Mouse (Mus musculus): ENCODE results near the gene Mttp.

The Mttp gene

DNA sequence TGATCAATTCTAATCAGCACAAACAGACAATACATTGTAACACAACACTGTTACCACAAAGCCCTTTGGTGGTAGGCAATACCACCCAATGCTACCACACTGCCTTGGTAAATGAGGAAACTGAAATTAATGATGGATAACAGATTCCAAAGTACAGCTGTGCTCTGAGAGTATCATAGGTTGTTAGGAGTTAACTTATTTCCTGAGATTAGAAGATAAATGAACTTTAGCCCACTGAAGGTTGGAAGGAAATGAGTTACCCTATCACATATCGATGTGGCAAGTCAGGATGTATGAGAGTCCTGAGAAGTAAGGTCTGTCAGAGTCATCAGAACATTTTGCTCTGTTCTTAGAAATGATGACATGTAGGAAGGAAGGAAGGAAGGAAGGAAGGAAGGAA, 10.2 kb downstream of the Mttp start:
- no peak for DNase-seq (ENCODE audit: low read depth in 1 of 2, low spot score in 2 of 2)

DNA sequence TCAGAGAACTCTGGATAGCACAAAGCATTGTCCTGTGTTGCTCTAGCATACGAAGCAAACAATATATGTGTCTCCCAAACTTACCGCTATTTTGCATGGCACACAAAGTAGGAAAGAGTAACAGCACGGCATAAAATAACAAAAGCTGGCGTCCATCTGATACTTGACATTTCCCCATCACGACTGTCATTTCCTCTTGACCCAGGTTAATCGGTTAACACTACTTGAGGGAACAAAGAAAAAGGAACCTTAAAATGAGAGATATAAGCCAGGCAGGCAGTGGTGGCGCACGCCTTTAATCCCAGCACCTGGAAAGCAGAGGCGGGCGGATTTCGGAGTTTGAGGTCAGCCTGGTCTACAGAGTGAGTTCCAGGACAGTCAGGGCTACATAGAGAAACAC, 10.9 kb downstream of the Mttp start:
- no peak for DNase-seq (ENCODE audit: low read depth in 1 of 2, low spot score in 2 of 2)

DNA sequence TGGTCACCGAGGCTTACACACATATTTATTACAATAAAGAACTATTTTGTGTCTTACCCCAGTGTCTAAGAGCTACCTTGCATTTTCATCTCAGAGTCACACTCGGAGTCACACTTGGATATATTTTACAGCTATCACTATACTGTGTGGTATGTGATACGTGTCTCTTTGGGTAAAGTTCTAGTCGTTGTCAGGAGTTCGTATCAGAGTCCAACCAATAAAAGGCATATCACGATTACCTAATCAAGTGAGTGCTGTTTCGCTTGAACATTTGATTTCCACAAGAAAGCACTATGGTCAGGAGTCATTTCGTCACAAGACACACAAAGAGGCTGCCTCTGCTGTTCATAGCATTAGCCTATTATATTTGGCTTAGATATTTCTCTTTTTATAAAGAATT, 11.3 kb downstream of the Mttp start:
- no peak for DNase-seq (ENCODE audit: low read depth in 1 of 2, low spot score in 2 of 2)

DNA sequence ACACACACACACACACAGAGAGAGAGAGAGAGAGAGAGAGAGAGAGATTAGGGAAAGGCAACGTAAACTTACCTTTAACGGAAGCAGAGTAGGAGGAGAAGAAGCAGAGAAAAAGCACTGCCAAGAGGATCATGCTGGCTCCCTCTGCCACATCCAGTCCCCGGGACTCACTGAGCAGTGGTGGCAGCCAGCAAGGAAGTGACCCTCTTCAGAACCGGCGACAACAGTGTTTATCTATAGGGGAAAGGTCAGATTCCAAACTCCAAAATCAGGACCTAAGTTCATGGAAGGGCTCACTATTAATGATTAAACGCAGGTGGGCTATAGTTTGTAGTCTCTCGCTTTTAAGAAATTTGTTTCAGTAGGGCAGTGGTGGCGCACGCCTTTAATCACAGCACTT, 13.6 kb downstream of the Mttp start:
- no peak for DNase-seq (ENCODE audit: low read depth in 1 of 2, low spot score in 2 of 2)

DNA sequence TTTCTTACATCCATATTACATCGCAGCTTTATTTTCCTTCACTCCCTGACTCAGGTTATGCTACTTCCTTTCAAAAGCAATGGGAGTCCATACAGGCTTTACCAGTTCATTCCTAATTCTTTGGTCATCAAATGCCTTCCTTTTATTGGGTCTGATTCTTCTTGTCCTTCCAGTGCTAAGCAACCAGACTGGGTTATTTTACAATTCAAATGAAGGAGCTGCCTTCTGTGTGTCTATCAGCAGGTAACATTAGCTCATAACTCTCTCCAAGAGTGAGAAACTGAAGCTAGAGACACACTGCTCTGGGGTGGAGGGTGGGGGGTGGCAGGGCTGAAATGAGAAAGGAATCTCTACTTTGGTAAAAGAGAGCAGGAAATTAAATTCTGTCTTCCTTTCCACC, 14.1 kb downstream of the Mttp start:
- no peak for DNase-seq (ENCODE audit: low read depth in 1 of 2, low spot score in 2 of 2)

DNA sequence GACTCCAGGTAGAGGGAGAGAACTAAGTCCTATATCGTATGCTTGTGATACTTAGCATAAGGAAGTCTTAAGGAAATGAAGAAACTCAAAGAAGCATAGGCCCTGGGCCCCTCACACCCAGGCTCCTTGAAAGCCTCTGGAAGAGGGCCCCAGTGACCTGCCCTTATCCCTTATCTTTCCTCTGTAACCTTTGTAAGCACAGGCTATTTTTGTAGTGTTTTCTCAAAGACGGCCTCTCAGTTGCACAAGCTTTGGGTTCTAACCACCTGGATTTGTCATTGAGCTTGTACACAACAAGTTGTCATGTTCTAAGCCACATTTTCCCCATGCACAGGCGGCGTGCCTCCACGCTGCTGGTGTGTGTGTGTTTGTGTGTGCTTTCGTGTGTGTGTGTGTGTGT, 15.7 kb downstream of the Mttp start:
- no peak for DNase-seq (ENCODE audit: low read depth in 1 of 2, low spot score in 2 of 2)

DNA sequence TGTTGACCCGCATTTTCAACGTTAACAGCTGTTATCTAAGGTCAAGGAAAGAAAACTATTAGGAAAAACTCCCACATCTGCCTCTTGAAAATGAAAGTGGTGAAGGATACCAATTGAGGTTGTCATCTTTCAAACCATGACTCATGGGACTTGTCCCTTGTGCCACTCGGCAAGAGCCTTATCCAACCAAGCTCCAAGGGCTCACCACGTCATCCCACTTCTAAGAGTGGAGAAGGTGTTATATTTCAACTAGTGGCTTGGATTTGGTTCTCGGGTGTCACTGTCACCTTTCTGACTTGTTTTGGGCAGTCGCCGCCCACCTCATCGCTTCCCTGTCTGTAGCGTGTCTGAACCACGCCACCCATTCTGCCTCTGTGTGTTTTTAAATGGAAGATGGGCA, 20.9 kb downstream of the Mttp start:
- no peak for DNase-seq (ENCODE audit: low read depth in 1 of 2, low spot score in 2 of 2)

DNA sequence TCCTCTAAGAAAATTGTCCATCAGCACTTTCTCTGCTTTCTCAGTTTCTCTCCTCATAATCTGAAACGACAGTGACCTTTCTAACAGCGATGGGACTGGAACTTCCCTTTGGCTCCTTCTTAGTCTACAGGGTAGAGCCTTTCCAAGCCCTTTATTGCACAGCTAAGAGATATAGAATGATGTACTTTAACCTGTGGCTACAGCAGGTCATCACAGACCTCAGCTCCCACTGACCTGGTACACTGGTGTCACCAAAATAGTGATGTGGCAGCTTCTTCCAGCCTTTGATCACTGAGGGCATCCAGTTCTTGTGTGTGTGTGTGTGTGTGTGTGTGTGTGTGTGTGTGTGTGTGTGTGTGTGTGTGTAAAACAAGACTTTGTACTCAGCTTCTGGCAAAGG, 23.3 kb downstream of the Mttp start:
- no peak for DNase-seq (ENCODE audit: low read depth in 1 of 2, low spot score in 2 of 2)

DNA sequence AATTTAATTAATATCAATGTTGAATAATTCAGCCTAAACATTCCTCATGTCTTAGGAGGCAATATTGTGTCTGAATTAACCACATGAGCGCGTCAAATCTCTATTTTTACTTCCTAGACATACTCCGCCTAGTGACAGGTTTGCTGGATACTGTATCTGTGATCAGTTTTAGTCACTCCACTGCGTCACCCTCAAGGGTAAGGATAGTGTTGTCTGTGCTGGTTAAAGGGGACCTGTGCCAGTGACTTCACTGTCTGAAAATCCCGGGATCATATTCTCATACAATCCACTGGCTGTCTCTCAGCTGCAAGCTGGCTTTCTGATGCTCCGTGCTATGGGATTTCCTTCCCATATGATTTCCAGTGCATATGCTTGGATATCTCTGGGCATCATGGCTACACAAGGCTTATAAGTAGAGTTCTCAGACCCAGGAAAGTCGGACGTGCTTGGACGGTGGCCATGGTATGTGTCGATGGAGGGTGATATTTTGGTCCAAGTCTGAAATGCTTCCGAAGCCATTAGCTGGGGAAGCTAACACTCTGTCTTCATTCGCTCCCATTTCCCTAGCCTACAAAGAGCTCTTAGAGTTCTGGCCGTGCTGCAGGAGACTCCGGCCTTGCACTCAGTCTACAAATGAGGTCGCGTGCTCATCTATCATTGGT, 25.2 kb downstream of the Mttp start:
- DNase-seq (ENCODE audit: low read depth in 1 of 2, low spot score in 2 of 2) = no peak

DNA sequence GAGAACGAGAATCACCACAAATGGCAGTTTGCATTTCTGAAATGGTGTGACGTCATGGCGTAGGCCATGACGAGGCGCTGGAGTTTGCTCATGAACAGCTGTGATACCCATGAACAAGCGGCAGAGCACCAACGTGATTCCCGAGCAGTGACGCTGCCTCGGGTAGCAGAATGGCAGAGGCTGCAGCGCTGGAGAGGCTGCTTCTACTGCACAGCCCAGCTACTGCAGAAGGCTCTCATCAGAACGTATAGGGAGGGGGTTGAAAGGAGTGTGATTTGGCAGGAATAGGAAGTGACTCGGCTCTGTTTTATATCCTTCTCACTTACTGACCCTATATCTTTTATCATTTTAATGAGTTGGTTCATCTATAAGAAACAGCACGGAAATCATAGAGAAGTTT, 25.9 kb downstream of the Mttp start:
- DNase-seq (ENCODE audit: low read depth in 1 of 2, low spot score in 2 of 2) = no peak

DNA sequence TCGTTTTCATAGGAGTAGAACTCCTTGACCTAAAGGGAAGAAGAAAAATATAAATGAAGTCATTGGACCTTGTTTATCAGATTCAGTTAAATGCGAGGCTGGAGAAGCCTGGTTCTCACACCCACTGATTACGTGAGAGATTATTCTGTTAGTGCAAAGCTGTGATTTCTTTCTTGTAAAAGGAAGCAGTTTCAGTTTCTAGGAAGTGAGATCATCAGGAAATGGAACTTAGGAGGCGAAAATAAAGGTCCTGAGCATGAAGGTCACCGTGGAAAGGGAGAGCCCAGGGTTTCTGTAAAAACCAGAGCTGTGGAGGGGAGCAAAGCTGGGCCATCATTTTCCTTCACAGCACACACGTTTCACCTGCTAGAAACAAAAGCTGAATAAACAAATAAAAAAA, 26.4 kb downstream of the Mttp start:
- no peak for DNase-seq (ENCODE audit: low read depth in 1 of 2, low spot score in 2 of 2)

DNA sequence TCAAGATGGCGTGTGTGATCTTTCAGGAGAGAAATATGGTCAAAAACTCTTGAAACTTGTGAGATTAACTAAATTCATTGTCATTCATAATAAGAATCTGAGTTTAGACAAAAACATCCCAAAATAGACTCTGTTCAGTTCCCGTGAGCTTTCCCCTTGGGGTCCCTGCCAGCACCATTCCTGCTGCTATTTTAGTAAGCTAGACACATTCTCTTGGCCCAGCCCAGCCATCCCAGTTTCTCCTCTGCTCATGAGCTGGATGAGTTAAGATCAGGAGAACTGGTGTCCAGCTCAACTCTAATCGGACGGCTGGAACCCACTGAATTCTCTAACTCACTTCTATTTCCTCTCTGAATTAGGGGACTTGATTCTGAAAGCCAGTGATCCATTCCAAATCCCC, 27.9 kb downstream of the Mttp start:
- no peak for DNase-seq (ENCODE audit: low read depth in 1 of 2, low spot score in 2 of 2)

DNA sequence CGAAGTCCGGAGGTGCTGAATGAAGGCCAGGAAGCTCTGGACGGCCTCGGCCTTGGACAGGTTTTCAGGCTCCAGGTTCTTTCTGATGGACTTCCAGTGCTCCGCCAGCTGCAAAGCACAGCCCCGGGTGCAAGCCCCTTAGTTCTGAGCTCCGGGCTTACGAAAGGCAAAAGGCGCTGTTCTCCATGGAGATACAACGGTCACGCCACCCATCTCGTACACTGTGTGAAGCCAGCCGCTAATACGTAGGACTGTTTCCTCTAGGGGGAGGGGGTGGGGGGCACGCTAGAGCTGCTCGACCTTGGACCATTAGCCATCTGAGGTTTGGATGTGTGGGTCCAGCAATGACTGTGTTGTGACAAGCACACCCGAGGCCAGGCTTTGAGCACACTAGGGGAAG, 30.7 kb downstream of the Mttp start:
- DNase-seq (ENCODE audit: low read depth in 1 of 2, low spot score in 2 of 2) = no peak

DNA sequence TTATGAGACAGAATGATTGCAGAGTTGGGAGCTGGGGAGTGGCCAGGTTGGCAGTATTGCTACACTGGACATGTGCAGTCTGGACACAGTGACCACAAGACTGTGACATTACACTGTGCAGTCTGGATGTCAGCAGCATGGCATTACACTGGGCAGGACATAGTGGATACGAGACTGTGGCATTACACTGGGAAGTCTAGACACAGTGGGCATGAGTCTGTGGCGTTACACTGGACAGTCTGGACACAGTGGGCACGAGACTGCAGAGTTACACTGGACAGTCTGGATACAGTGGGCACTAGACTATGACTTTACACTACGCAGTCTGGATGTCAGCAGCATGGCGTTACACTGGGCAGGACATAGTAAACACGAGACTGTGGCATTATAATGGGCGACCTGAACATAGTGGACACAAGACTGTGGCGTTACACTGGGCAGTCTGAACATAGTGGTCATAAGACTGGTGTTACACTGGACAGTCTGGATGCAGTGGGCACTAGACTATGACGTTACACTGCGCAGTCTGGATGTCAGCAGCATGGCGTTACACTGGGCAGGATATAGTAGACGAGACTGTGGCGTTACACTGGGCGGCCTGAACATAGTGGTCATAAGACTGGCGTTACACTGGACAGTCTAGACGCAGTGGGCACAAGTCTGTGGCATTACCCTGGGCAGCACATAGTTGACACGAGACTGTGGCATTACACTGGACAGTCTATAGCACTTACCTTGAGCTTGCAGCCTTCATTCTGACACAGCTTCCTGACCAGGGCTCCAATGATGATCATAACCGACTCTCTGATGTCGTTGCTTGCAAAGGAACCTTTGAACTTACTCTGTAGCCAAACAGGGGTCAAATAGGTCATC, 33.6 kb downstream of the Mttp start:
- DNase-seq (ENCODE audit: low read depth in 1 of 2, low spot score in 2 of 2) = no peak

DNA sequence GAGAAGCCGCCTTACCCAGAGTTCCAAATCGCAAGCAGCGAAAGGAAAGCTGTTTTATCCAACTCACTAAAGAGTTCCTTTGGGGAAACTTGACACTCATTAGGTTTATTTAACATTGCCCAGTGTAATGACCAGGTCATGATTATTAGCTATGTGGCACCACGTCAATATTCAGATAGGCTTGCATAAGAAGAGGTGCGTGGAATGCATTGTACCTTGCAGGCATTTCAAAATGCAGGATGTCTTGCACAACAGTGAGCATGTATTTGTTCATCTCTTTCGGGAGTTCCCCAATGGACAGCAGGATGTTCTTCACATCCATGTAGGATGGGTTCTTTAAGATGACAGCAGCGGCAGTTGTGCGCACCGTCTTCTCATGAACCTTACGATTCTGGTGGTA, 37.9 kb downstream of the Mttp start:
- DNase-seq (ENCODE audit: low read depth in 1 of 2, low spot score in 2 of 2) = no peak

DNA sequence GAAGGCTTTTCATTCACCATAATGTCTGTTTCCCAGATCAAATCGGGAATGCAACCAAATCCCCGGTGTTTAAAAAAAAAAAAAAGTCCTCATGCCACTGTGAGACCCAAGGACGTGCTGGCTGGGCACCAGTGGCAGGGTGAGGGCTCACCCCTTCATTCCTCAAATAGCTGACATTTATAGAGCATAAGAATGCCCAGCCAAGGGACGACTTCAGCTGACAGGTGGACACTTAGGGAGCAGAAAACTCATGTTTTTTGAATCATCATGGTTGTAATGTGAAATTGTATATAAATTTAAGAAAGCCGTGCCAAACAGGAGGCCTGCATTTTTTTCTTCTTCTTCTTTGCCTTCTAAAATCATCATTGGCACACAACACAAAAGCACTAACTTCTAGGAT, 39.7 kb downstream of the Mttp start:
- DNase-seq (ENCODE audit: low read depth in 1 of 2, low spot score in 2 of 2) = no peak

DNA sequence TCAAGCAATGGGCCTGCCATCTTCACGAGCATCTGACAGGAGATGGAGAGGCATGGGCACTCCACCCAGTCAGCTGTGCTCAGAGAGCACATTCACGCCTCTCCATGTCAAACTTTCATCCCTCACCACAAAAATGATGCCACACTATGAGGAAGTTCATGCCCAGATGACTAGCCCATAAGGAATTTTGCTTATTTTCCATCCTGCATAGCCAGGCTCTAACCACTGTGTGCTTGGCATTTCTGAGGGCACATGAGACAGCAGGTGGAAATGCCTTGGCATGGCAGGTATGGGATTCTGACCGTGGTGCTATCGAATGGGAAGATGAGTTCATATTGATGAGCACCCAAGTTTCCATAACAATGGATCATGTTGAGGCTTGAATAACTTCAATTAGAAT, 41.1 kb downstream of the Mttp start:
- no peak for DNase-seq (ENCODE audit: low read depth in 1 of 2, low spot score in 2 of 2)

DNA sequence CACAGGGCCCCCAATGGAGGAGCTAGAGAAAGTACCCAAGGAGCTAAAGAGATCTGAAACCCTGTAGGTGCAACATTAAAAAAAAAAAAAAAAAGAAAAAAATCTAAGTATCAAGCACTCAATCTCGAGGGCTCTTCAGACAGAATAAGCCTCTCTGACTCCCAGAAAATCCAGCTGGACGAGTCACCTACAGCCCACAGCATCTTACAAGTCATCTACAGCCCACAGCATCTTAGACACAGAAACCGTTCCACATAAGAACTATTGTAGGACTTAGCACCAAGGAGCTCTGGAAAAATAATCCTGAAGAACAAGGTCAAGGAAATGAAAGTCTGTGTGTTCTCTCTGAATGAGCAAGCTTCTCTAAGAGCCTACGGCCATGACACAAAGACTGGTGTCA, 42.8 kb downstream of the Mttp start:
- no peak for DNase-seq (ENCODE audit: low read depth in 1 of 2, low spot score in 2 of 2)

DNA sequence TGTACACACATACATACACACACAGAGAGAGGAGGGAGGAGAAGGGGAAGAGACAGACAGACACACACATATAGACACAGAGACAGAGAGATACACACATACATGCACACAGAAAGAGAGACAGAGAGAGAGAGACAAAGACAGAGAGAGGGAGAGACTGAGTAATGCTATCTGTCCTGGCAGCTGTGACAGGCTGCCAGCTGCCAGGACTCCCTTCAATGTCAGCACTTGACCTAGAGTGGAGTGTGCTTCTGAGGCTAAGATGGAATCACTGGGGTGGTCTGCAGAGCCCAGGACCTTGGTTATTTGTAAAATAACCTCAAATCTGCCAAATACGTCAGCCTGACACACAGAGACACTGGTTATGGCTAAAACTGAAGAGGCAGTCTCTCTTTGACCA, 47.0 kb downstream of the Mttp start:
- no peak for DNase-seq (ENCODE audit: low read depth in 1 of 2, low spot score in 2 of 2)

DNA sequence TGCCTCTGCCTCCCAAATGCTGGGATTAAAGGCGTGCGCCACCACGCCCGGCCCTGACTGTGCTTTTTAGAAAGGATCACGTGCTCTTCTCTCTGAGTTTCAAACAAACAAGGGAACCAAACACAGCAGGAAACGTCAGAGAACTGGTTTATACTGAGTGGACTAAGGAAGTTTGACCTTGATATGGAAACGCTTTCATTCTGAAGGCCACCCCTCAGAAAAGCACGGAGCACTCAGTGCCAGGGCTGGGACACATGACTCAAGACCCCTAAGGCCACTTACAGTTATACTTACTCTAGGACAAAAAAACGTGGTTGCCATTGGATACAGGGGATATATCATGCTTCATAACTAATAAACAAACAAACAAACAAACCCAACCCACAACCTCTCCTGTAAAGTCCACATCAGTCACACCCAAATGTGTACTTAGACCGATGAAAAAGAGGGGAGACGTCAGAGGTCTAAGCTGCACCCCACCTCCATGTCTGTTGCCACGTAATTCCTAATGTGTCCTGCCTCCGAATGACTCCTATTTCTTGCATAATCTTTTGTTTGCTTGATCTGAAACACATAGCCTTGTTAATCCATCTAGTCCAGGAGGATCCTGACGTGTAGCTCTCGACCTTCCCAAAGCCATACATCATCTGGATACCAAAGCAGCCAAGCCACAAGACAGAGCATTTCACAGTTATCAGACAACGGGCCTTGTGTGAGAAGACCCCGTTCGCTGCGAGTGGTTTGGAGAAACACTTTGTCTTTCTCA, 48.3 kb downstream of the Mttp start:
- DNase-seq (ENCODE audit: low read depth in 1 of 2, low spot score in 2 of 2) = no peak

DNA sequence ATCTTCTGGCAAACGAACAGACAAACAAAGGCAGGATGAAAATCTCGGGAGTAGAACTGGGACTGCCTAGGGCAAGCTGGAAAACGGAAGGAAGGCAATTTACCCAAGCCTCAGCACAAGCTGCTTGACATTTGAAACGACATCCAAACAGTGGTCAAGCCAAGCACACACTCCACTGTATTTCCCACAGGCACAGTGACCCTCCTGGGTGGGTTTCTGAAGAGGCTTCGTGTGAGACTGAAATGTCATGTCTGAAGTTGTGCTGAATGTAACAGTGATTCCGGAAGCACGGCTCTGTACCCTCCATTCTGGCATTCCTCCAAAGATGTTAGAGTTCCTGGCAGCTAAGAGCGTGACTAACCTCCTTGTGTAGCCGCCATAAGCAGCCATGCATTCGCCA, 49.0 kb downstream of the Mttp start:
- DNase-seq (ENCODE audit: low read depth in 1 of 2, low spot score in 2 of 2) = no peak

DNA sequence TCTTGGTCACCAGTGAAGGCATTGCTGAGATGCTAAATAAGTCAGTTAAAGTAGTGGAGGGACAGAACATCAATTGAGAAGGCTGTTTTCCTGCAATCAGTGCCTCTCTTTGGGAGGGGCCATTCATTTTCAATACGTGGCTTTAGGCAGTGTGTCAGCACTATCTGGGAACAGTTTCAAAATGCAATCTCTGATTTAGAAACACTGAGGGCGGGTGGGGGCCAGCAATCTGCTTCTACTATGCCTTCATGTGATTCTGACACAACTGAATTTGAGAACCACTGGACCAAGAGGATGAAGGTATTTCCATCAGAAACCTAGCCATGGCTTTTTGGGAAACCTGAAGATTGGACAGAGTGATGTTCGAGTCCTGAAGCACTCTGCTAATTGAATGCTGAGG, 49.5 kb downstream of the Mttp start:
- DNase-seq (ENCODE audit: low read depth in 1 of 2, low spot score in 2 of 2) = no peak

All from monocyte, adult 2 months (primary cell).